Mouse (Mus musculus) olfactory bulb, adult 2 months (tissue): Measurements from ENCODE around the gene Adat1.

Experiments used
- CTCF ChIP-seq: fragments of 200-500 bp; IDR thresholded peaks from 2 replicates; pipeline ENCODE4 v1.5.1; 2012; ENCODE audit warnings: low read depth, mild to moderate bottlenecking, low read length, moderate library complexity; ENCODE audit not compliant: insufficient read depth
- POLR2A ChIP-seq: fragments of 200-500 bp; IDR thresholded peaks from 2 replicates; pipeline ENCODE4 v1.6.1; 2012; ENCODE audit warnings: mild to moderate bottlenecking, low read depth, low read length, moderate library complexity; ENCODE audit not compliant: insufficient read depth

DNA sequence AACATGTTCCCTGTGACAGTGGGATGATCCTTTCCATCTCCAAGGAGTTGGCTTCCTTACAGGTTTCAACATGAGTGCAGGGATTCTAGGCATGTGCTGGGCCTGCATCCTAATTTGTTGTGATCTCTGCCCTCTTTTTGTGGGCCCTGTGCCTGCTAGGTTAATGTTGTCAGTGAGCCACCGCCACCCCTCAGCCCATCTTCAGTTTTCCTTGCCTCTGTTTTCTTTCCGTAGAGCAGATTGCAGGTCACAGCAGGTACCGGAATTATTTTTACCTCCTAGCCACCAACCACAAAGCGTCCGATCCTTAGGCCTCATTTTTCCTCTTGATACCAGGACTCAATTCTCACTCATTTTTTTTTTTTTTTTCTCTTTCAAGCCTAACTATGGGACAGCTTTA lies 40.2 kb downstream of the Adat1 start:
- TF ChIP-seq CTCF, result no peak
- TF ChIP-seq POLR2A, result no peak
